Mouse (Mus musculus): Measurements from ENCODE around the gene Pom121.

GRCm38 (mm10) chr5:135356090-135356489 is 38.3 kb downstream of the Pom121 start:
- TF ChIP-seq CTCF (IDR thresholded peaks at IDR 0.05; ENCODE audit: low read depth), result no peak
- TF ChIP-seq EP300 (IDR thresholded peaks at IDR 0.05; ENCODE audit: low read depth), result no peak
